Mouse (Mus musculus) lung, postnatal 25 days (tissue): ENCODE data around the gene Tmem212.
"Not testable (repeated sequence)": the region's sequence is repeated elsewhere in the genome, so short reads cannot be mapped to it uniquely, and the experiment has no call there.

ENCODE experiments used
- DNase-seq: peaks from one replicate; pipeline ENCODE4 v3.0.0; 2022; ENCODE audit warnings: low spot score

The Tmem212 gene

GRCm38 (mm10) chr3:27896318-27896892 is at the start of gene Tmem212:
TSS of gene Tmem212 (minus strand) at chr3:27896368.
- DNase-seq, result no peak

GRCm38 (mm10) chr3:27945397-27945796 is 49.2 kb upstream of the Tmem212 start:
- not testable (repeated sequence) for DNase-seq

- peak; percentile 54 for DNase-seq
Observed at GRCm38 (mm10) chr3:27942991-27943390, 46.8 kb upstream of the Tmem212 start.

- no peak for DNase-seq
Observed at GRCm38 (mm10) chr3:27941634-27942033, 45.5 kb upstream of the Tmem212 start.

- DNase-seq, result peak; percentile 86
Observed at GRCm38 (mm10) chr3:27938381-27939323, 42.5 kb upstream of the Tmem212 start, which contains the start of gene Pld1. TSS of gene Pld1 (plus strand) at chr3:27938695.

GRCm38 (mm10) chr3:27937144-27938110 is 41.3 kb upstream of the Tmem212 start:
- peak; percentile 12 for DNase-seq

GRCm38 (mm10) chr3:27936731-27937130 is 40.6 kb upstream of the Tmem212 start:
- DNase-seq, result no peak

GRCm38 (mm10) chr3:27935644-27936043 is 39.5 kb upstream of the Tmem212 start:
- DNase-seq, result no peak

- DNase-seq, result no peak
Observed at GRCm38 (mm10) chr3:27932391-27932790, 36.2 kb upstream of the Tmem212 start.

GRCm38 (mm10) chr3:27929219-27929618 is 33.1 kb upstream of the Tmem212 start:
- no peak for DNase-seq

- no peak for DNase-seq
Observed at GRCm38 (mm10) chr3:27924037-27924436, 27.9 kb upstream of the Tmem212 start.

- no peak for DNase-seq
Observed at GRCm38 (mm10) chr3:27921268-27922020, 25.3 kb upstream of the Tmem212 start.

GRCm38 (mm10) chr3:27918656-27919436 is 22.7 kb upstream of the Tmem212 start:
- DNase-seq, result no peak

GRCm38 (mm10) chr3:27909016-27909415 is 12.8 kb upstream of the Tmem212 start:
- no peak for DNase-seq

- DNase-seq, result no peak
Observed at GRCm38 (mm10) chr3:27908316-27908715, 12.1 kb upstream of the Tmem212 start.

- no peak for DNase-seq
Observed at GRCm38 (mm10) chr3:27907301-27907700, 11.1 kb upstream of the Tmem212 start.

- no peak for DNase-seq
Observed at GRCm38 (mm10) chr3:27906647-27907209, 10.6 kb upstream of the Tmem212 start.

- DNase-seq, result peak; percentile 17
Observed at GRCm38 (mm10) chr3:27904659-27905330, 8.6 kb upstream of the Tmem212 start.

GRCm38 (mm10) chr3:27901846-27902245 is 5.7 kb upstream of the Tmem212 start:
- DNase-seq, result no peak
